Mouse (Mus musculus) C2C12 (cell line): ENCODE data around the gene Eif1.

Source experiments
- CTCF ChIP-seq: IDR thresholded peaks from one replicate; pipeline ENCODE4 v1.5.1; 2011; ENCODE audit not compliant: control insufficient read depth, insufficient read depth, insufficient read length
- MYOG ChIP-seq: IDR thresholded peaks from one replicate; pipeline ENCODE4 v1.6.1; 2011; ENCODE audit not compliant: control insufficient read depth, insufficient read length; ENCODE audit errors: extremely low read depth

DNA sequence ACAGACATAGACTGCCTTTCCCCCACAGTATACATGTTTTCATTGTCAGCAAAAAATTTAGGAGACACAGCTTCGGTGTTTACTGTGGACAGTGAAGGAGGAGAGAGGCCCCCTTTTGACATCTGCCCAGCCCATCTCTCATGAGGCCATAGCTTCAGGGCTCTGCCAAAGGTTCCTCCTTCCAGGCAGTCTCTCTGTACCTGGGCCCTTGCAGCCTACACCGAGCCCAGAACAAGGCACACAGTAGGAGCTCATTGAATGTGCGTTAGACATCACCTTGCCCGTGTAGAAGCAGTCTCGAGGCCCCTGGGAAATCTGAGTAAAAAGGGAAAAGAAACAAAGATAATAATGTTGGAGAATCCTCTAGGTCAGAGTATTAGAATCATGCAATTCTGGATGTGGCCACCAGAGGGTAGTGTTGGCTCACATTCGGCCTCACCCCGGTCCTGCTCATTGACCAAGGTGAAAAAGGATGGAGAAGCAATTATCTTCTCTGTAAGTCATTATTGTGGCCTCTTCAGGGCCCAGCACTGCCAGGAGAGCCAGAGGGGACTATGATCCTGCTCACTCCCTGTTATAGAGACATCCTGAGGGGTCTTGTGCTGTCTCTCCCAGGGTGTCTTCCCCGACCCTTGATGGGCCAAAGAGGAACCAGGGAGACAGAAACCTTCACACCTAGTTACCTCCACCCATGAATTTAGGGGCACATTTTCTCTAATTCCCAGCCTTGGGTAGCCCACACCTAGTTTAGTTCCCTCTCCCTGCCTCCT lies 42.7 kb downstream of the Eif1 start:
- TF ChIP-seq CTCF (peak; percentile 35), MYOG (no peak)
